Mouse (Mus musculus) stomach, embryonic 14.5 days (tissue): ENCODE measurements around the gene Nek10. TPM values are rescaled to one million over a fixed set of nuclear protein-coding genes. Genes with fewer than 3 reads are reported as not detected.

Source experiments
- ATAC-seq: fragments of 200-750 bp; cut with Nextera tagmentation; 2 replicates; pipeline ENCODE4 v1.8.0; 2017; ENCODE audit warnings: low read depth, moderate TSS enrichment; ENCODE audit not compliant: insufficient number of reproducible peaks, insufficient read depth, low FRiP score
- H3K27ac ChIP-seq: fragments of 300-500 bp; sonication (generic); 2 replicates; pipeline ENCODE4 v1.5.1; 2014; ENCODE audit warnings: mild to moderate bottlenecking, low read length, moderate library complexity, mixed read lengths
- H3K27me3 ChIP-seq: fragments of 300-500 bp; sonication (generic); 2 replicates; pipeline ENCODE4 v1.6.1; 2014; ENCODE audit warnings: low read length, control low read depth, mixed read lengths; ENCODE audit not compliant: control insufficient read depth, insufficient read depth
- H3K36me3 ChIP-seq: fragments of 300-500 bp; sonication (generic); 2 replicates; pipeline ENCODE4 v1.6.1; 2014; ENCODE audit warnings: mild to moderate bottlenecking, control low read depth, low read length, moderate library complexity, mixed read lengths; ENCODE audit not compliant: control insufficient read depth, insufficient read depth
- H3K4me1 ChIP-seq: fragments of 300-500 bp; sonication (generic); 2 replicates; pipeline ENCODE4 v1.6.1; 2014; ENCODE audit warnings: low read length, control low read depth, mixed read lengths; ENCODE audit not compliant: control insufficient read depth, insufficient read depth
- H3K4me2 ChIP-seq: fragments of 300-500 bp; sonication (generic); replicated peaks from 2 replicates; pipeline ENCODE4 v1.6.1; 2014; ENCODE audit warnings: low read depth, low read length, control low read depth
- H3K4me3 ChIP-seq: fragments of 300-500 bp; sonication (generic); 2 replicates; pipeline ENCODE4 v1.5.1; 2014; ENCODE audit warnings: low read depth, low read length, control low read depth
- H3K9ac ChIP-seq: fragments of 300-500 bp; sonication (generic); replicated peaks from 2 replicates; pipeline ENCODE4 v1.6.1; 2014; ENCODE audit warnings: low read depth, mild to moderate bottlenecking, control low read depth, low read length, moderate library complexity, mixed read lengths
- H3K9me3 ChIP-seq: fragments of 300-500 bp; sonication (generic); 2 replicates; pipeline ENCODE4 v1.6.1; 2016; ENCODE audit warnings: low read depth, low read length, control low read depth; ENCODE audit not compliant: control insufficient read depth
- WGBS: fragments of 180-500 bp; shearing (Covaris S2); extraction: QIAGEN DNeasy Blood & Tissue Kit; methylation state at CpG from one replicate; pipeline ENCODE4 v1.1.7; 2014; 5-methylcytosine and 5-hydroxymethylcytosine counted together
- polyA plus RNA-seq: library from polyadenylated mRNA; unstranded; fragments of >200 nt; fragmentation: Nextera tagmentation; extraction: Ambion mirVana; gene quantifications from 2 replicates; pipeline ENCODE4 v1.2.1, GENCODE M21; 2014

Gene Nek10
- polyA plus RNA-seq, 1 experiment from 2014 or later: 0.04 TPM

- Histone ChIP-seq H3K27me3 (no peaks in the 10 kb centered on the region), H3K9ac (no peak overlapping the region), H3K4me2 (no peak overlapping the region), H3K4me1 (no peaks in the 10 kb centered on the region), H3K9me3 (no peaks in the 10 kb centered on the region), H3K4me3 (no peak overlapping the region), H3K36me3 (no peaks in the 10 kb centered on the region), H3K27ac (no peak overlapping the region)
- ATAC-seq: no peak
- 61% methylated on average over 3 of the region's 3 CpGs for WGBS
Measured at GRCm38 (mm10) chr14:14860331-14860730, 57.1 kb downstream of the Nek10 start.

- Histone ChIP-seq H3K9ac (no peak overlapping the region), H3K9me3 (no peaks in the 10 kb centered on the region), H3K27ac (no peak overlapping the region), H3K4me1 (no peaks in the 10 kb centered on the region), H3K27me3 (no peaks in the 10 kb centered on the region), H3K4me2 (no peak overlapping the region), H3K4me3 (no peak overlapping the region), H3K36me3 (no peaks in the 10 kb centered on the region)
- peak; percentile 72; the same call in 1 of the 2 replicates for ATAC-seq
- 22% methylated on average over 7 of the region's 7 CpGs for WGBS
Measured at GRCm38 (mm10) chr14:14863690-14864356, 60.6 kb downstream of the Nek10 start.

GRCm38 (mm10) chr14:14869239-14869638 is 66.0 kb downstream of the Nek10 start:
- H3K9ac ChIP-seq: no peak overlapping the region
- no peak overlapping the region for H3K4me2 ChIP-seq
- 80% methylated on average over 2 of the region's 2 CpGs for WGBS
- no peak for ATAC-seq
- no peaks in the 10 kb centered on the region for H3K9me3 ChIP-seq
- H3K27me3 ChIP-seq: no peaks in the 10 kb centered on the region
- no peak overlapping the region for H3K4me3 ChIP-seq
- no peaks in the 10 kb centered on the region for H3K36me3 ChIP-seq
- no peak overlapping the region for H3K27ac ChIP-seq
- no peaks in the 10 kb centered on the region for H3K4me1 ChIP-seq

- Histone ChIP-seq H3K9me3 (no peaks in the 10 kb centered on the region), H3K4me3 (no peak overlapping the region), H3K4me2 (no peak overlapping the region), H3K36me3 (no peaks in the 10 kb centered on the region), H3K4me1 (no peaks in the 10 kb centered on the region), H3K9ac (no peak overlapping the region), H3K27me3 (no peaks in the 10 kb centered on the region), H3K27ac (no peak overlapping the region)
- ATAC-seq: no peak
- 92% methylated on average over 2 of the region's 2 CpGs for WGBS
Measured at GRCm38 (mm10) chr14:14870059-14870458, 66.8 kb downstream of the Nek10 start.

- Histone ChIP-seq H3K4me3 (no peak overlapping the region), H3K27me3 (no peaks in the 10 kb centered on the region), H3K9me3 (no peaks in the 10 kb centered on the region), H3K27ac (no peak overlapping the region), H3K9ac (no peak overlapping the region), H3K4me2 (no peak overlapping the region), H3K4me1 (no peaks in the 10 kb centered on the region), H3K36me3 (no peaks in the 10 kb centered on the region)
- no peak for ATAC-seq
- 70% methylated on average over 3 of the region's 3 CpGs for WGBS
Measured at GRCm38 (mm10) chr14:14870463-14870862, 67.2 kb downstream of the Nek10 start.

- 83% methylated on average over 1 of the region's 1 CpGs for WGBS
- no peaks in the 10 kb centered on the region for H3K4me1 ChIP-seq
- no peaks in the 10 kb centered on the region for H3K27me3 ChIP-seq
- H3K4me2 ChIP-seq: no peak overlapping the region
- H3K9ac ChIP-seq: no peak overlapping the region
- no peaks in the 10 kb centered on the region for H3K36me3 ChIP-seq
- H3K4me3 ChIP-seq: no peak overlapping the region
- no peak for ATAC-seq
- no peaks in the 10 kb centered on the region for H3K9me3 ChIP-seq
- no peak overlapping the region for H3K27ac ChIP-seq
Measured at GRCm38 (mm10) chr14:14871121-14871520, 67.9 kb downstream of the Nek10 start.

GRCm38 (mm10) chr14:14871700-14872099 is 68.5 kb downstream of the Nek10 start:
- no peak overlapping the region for H3K4me3 ChIP-seq
- no peaks in the 10 kb centered on the region for H3K36me3 ChIP-seq
- no peak overlapping the region for H3K9ac ChIP-seq
- no peaks in the 10 kb centered on the region for H3K4me1 ChIP-seq
- H3K9me3 ChIP-seq: no peaks in the 10 kb centered on the region
- 76% methylated on average over 4 of the region's 4 CpGs for WGBS
- H3K27ac ChIP-seq: no peak overlapping the region
- no peak overlapping the region for H3K4me2 ChIP-seq
- ATAC-seq: no peak
- no peaks in the 10 kb centered on the region for H3K27me3 ChIP-seq

- Histone ChIP-seq H3K4me3 (no peak overlapping the region), H3K27ac (no peak overlapping the region), H3K36me3 (no peaks in the 10 kb centered on the region), H3K9ac (no peak overlapping the region), H3K4me1 (no peaks in the 10 kb centered on the region), H3K27me3 (no peaks in the 10 kb centered on the region), H3K9me3 (no peaks in the 10 kb centered on the region), H3K4me2 (no peak overlapping the region)
- ATAC-seq: no peak; the same call in 1 of the 2 replicates
- WGBS: 15% methylated on average over 4 of the region's 4 CpGs
Measured at GRCm38 (mm10) chr14:14893932-14894652, 90.9 kb downstream of the Nek10 start.
